Mouse (Mus musculus): ENCODE results near the gene Smpd3.

The Smpd3 gene

DNA sequence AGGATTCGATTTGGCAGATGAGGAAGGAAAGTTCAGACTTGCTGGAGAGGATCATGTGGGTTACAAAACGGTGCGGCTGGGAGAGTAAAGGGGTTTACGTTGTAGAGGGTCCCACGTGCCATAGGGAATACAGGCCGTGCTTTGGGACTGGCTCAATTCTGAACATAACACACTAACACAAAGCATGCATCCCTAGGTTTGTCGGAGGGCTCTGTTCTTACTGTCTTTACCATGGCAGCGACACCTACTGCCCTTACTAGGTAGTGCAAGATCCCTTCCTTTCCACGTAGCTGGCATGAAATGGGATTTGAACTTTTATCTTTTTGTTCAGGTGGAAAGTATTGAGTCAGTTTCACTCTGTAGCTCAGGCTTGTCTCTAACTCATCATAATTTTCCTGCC lies 111.2 kb downstream of the Smpd3 start:
- DNase-seq (ENCODE audit: low spot score), result peak; percentile 32

DNA sequence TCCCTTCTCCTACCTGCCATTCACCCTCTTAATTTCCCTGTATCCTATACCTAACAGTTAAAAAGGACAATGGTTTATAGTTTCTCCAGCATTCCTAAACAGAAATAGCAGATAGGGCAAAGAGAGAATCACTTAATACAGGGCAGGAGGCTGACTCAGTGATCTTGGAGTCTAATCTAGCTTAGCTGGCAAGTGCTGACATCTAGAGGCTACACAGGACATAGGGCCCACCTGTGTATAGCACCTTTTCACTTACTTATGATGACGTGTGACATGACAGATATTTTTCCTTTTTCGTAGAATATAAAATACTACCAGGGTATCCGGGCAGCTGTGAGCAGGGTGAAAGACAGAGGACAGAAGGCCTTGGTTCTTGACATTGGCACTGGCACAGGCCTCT lies 118.2 kb downstream of the Smpd3 start:
- no peak for DNase-seq (ENCODE audit: low spot score)

DNA sequence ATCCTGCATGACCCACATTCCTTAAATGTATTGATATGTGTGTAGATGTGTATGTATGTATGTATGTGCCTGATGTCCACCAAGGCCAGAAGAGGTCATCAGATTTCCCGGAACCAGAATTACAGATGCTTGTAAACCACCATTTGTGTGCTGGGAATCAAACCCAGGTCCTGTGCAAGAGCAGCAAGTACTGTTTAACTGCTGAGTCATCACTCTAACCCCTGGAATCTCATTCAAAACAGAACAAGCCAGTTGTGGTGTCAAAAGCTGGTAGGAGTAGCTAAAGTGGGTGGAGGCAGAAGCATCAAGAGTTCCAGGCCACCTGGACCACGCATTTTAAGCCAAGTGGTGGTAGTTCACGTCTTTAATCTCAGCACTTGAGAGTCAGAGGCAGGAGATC lies 123.8 kb downstream of the Smpd3 start:
- DNase-seq (ENCODE audit: low spot score), result no peak

DNA sequence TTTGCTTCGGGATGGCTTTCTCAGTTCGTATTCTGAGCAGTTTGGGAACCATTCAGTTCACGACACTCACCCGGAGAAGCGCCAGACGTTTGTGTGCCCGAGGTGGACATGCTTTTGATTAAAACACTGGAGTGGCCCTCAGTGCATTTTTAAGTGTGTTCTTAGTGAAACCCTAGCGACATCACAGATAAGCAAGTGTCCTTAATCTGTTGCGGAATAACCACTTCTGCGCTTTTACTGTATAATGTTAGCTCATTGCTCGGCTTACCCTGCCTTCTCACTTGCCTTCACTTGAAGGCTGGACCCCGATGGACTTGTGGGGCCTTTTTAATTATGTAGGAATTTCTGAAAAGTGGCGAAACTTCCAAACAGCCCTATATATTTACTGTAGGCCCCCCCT lies 126.4 kb downstream of the Smpd3 start:
- no peak for DNase-seq (ENCODE audit: low spot score)

DNA sequence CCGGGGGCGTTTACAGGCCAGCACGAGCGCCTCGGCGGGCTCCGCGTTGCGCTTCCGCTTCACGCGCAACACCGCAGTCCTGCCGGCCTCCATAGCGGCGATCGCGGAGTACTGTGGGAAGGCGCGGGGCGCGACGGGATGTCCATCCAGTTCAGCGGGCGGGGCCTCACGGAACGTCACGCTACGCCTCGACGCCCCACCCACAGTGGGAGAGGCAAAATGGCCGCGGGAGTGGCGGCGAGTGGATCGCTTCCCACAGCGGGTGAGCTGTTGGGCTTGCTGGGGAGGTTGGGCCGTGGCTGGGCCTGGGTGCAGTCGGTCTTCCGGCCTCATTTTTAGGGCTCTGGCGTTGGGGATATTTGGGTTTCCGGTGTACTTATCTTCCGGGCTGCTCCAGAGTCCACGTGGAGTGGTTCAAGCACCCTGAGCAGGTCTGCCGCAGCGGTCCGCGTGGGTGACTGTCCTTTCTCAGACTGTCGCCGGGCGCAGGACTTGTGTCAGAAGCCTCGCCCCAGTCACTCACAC lies 126.9 kb downstream of the Smpd3 start, which contains the start of the genes Slc7a6os and Prmt7:
Gene Slc7a6os (minus strand): TSS at position 115 of the 525 bp plus-strand sequence.
Gene Prmt7 (plus strand): TSS at position 116 of the 525 bp plus-strand sequence.
- peak; percentile 77 for DNase-seq (ENCODE audit: low spot score)

DNA sequence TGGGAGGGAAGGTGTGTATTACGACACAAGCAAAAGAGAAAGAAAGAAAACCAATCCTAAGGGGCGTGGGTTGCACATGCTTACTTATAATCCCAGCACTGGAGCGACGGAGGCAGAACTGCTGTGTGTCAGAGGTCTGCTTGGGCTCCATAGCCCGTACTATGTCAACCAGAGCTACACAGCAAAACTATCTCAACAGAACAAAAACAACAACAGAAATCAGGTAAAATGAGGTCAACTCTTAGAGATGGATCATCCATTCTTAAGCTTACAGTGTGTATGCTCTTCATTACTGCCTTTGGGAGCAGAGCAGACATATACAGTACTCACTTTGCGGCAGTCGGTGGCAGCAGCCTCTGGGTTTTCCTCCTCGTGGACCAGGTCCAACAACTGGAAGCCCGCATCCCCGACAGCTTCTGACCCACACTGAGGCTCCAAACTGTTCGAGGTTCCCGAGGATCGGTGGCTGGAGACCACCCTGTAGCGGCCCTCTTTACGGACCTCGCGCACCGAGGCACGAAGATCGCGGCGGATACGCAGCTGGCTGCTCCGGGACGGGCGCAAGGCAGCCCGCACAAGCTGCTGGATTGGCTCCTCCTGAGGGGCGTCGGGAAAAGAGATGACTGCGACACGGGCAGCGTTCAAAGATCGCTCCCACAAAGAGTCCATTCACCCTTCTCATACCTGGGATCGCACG lies 127.6 kb downstream of the Smpd3 start:
- peak; percentile 33 for DNase-seq (ENCODE audit: low spot score)
